Mouse (Mus musculus): ENCODE measurements at regions not wholly inside any gene's neighbourhood (a gene's known extent, or its start where the extent isn't known, plus 50 kb on each side); places are given as distances from the start of the nearest gene placed in this dataset.

DNA sequence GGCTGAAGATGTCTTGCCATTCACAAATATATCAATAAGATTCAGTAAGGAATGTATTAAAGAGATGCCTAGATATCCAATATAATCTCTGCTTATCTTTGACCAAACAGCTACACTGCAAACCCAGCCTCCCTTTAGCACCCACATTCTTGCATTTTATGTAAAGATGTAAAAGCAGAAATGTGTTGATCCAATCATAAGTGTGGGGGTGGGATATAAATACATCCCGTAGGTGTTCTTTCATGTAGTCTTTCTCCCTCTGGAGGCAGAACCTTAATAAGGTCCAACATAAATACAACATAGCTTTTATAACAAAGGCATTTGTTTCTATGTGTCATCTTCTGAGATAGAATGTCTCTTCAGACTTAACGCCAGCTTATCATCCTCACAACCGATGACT is 637.1 kb upstream of the Flrt2 start:
- no peak for DNase-seq (ENCODE audit: low spot score)

DNA sequence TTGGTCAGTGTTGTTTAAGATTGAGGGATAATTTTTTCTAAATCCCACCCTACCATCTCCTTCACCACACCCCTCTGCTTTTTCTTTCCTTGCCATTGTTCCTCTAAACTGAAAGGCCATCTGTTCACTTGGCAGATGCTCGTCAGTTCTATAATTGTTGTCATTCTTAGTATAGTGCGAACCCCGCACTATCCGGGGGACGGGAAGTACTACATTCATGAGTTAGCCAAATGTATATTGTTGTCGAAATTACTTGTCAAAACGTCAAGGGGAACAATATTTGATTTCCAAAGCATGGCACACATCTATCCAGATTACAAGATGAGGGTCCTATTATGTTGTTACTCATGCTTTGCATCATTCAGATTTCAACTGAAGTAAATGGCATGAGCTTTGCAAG is 635.1 kb upstream of the Flrt2 start:
- no peak for DNase-seq (ENCODE audit: low spot score)

DNA sequence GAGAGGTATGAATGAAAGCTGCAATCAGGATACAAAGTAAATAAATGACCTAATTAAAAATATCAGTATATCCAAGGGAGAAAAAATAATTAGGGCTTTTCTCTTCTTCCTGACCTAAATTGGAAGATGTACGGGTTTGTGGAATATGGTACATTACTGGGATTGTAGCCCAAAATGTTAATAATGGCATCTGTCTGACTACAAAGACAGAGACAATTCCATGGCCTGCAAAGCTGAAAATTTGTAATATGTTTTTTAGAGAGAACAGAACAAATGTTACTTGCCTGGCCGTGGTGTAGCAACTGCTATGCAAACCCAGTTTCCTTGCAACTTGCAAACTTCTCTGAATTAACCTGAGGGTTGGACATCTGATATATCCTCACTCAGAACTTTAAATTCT is 632.6 kb upstream of the Flrt2 start:
- no peak for DNase-seq (ENCODE audit: low spot score)

DNA sequence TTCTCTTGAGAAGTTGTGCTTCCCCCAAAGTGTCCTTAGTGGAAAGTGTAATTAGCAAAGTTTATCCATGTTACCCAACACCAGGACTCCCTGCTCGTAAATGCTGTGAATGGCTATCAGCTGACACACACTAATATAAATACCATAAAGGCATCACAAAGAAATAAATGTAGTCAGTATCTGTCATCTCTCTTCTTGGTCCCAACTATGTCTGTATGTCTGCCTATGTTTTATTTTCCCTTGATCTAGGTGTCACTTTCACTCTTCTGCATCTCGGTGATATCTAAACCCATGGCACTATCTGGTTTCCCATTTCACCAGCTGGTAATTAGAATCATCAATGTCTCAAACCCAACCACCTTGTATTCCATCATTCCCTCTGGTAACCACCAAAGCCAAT is 619.7 kb upstream of the Flrt2 start:
- DNase-seq (ENCODE audit: low spot score) = no peak

DNA sequence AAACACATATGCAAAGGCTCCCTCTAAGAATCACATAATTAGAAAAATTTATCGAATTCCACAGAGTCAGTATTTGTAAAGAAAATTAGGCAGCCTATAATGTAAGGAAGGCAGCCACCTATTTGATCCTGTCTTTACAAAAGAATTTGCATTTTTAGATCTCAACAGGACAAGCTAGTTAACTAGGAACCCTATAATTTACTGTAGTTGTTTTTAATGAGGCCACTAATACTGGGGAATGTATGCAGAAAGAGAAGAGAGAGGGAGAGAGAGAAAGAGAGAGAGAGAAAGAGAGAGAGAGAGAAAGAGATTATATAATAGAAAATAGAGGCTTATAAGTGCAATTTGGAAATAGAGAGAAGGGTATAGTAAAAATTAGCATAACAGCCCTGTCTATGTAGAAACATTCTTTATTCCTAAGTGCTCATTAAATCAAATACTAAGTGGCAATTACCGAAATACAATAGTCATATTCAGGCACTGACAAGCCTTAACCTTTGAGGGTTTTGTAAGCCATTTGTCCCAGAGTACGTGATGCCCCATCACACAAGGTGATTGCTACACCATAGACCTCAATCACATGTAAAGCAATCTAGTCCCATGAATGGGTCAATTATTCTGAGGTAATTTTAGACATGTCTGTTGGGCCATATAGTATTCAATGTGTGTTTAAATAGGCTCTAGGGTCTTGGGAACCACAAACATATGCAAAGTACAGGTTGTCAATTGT is 572.6 kb upstream of the Flrt2 start:
- DNase-seq (ENCODE audit: low spot score) = no peak

DNA sequence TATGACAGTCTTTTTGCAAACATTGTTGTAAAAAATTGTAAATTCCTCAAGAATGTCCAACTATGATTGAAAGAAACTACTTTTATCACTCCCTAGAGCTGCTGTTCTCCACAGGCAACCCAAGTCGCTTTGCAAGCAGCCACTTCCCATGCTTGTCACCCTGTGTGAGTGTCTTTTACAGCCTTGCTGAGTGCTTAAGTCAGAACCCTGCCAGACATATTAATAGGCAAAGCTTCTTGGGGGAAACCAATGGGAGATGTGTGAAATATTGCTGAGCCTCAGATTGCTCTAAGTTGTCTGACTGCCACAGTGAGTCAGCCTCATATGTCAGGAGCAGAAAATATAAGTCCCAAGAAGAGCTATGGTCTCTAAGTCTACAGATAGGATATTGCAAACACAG is 559.2 kb upstream of the Flrt2 start:
- DNase-seq (ENCODE audit: low spot score) = no peak

DNA sequence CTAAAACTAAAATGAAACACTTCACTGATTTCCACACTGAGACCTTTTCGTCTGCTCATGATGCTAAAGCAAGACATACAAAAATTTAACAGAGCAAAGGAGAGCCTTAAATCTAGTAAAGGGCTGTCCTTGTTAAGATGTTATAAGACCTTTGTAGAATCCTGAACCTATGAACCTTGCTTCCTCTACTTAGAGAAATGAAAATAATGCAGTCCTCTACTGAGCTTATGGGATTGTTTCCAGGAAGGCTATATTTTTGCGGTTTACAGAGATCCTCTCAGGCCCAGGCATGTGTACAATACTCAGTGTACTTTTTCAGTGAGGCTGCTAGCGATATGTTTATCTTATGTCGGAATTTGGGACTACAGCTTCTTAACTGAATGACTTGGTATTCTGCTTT is 558.5 kb upstream of the Flrt2 start:
- no peak for DNase-seq (ENCODE audit: low spot score)

DNA sequence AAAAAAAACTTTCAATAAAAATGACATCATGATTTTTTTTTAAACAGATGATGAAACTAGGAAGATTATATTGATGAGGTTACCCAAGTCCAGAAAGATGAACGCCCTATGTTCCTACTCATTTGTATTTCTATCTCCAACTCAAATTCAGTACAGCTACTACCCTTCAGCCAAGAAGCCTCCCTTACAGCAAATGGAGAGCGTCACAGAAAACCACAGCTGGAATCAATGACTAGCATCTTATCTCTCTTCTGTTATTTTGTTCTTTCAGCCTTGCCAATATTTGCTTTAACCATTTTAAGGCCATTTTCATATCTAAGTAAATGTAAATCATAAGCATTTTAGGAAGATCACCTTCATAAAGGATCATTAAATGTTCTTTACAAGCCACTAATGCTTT is 553.9 kb upstream of the Flrt2 start:
- no peak for DNase-seq (ENCODE audit: low spot score)

DNA sequence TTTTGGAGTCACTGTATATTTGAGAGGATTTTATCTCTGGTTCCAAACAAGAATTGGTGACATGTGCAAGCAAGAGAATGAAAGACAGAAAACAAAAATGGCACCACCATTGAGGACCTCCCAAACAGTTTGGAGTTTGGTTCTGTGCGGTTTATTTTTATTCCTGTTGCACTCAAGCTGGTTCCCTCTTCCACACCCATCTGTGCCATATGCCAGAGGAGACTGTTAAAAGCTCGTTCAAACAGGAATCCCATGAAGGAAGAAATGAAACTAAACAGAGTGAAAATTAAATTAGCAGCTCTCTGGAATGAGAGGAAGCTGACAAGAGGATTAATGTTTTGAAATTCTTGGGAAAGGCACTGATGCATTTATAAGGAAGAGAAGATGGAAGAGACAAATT is 521.0 kb upstream of the Flrt2 start:
- DNase-seq (ENCODE audit: low spot score) = no peak

DNA sequence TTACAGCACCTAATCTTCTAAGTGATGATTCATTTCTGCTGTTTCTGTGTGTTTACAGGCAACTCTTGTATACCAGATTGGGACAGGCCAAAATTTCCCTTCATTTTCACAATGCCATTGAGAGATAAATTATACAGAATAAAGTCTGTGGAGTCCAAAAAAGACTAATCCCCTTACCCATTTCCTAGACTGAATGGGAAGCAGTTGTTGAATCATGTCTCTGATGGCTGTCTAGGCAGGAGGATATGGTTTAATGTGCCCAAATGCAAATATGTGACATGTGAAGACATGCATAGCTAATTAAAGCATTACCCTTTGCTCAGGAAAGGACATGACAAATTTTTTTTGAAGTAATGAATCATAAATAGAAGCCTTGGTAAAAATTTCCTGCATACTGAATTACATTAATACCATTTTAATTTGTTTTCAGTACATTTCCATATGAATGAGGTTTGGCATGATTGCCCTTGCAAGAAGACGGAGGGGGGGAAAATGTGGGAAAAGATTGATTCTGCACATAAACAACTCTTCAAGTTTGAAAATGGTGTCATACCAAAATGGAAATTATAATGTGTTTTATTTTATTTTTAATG is 518.1 kb upstream of the Flrt2 start:
- no peak for DNase-seq (ENCODE audit: low spot score)

DNA sequence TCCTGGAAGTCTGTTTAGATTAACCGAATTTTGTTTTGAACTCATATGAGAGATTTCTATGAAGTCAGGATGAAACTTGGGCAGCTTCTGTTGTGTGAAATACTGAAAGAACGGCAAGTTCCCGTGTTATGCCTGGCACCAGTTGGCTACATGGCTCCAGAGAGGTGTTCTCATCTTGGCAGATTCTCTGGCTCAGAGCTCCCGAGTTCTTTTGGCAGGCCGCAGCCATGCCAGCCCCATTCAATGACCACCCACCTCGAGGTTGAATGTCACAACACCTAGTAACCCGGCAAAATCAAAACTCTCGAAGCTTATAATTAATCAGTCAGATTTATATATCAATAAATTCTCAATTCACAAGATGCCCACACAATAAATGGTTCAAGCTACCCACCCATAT is 489.5 kb upstream of the Flrt2 start:
- no peak for DNase-seq (ENCODE audit: low spot score)

DNA sequence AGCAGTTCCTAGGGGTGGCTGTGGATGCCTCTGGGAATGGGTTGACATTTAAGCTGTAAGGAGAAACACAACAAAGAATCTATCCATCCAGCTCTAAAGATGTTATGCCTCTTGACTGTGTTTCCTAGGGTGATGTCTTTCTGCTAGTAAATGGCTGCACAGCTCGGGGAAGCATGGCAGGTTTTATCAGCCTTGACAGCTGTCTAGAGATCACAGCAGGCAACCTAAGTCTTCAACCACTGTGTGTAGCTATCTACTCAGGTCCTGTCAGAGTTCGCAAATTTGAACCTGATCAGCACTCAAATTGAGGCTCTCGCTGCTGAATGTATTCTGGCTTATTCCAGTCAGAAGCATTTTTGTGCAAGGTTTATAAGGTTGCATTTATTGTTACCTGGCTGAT is 486.9 kb upstream of the Flrt2 start:
- no peak for DNase-seq (ENCODE audit: low spot score)

DNA sequence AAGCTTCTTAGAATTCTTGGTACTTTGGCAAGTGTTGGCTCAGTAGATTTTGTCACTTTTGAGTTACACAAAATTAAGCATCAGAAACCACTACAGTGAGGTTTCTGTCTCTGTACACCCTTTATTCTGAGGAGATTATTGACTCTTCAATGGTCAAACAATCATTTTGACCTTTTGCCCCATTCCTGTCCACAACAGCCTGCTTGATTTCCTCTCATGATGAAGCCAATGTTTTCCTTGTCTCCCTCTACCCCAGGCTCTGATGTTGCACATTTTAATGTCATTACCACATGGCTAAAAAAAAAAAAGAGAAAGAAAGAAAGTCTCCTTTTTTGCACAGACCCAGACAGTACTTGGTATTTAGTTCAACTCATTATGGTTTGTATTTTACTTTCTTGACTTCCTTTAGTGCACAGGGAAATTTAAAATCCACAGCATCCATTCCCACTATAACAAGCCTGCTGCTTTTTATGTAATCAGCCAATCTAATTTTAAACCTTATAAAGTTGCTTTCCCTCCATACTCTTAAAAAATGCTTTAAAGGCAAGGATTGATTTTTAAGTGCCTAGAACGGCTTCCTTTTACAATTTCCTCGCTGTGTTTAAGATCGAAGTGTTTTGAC is 452.8 kb upstream of the Flrt2 start:
- DNase-seq (ENCODE audit: low spot score) = no peak

DNA sequence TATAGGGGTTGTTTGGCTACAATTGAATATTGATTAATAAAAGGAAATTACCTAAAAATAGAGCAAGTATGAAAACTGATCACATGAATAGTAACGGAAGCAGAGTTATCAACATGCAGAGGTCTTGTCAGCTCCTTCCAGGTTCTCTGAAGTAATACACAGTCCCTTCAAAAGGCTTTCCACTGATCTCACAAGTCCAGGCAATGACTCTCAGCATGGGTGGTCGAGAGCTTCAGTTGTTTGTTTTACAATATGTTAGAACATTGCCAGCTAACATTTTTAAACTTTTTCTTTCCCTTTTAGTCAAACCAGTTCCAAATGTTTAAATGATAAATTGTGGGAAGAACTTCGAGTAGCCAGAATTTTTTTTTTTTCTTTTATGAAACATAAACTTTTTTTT is 424.8 kb upstream of the Flrt2 start:
- DNase-seq (ENCODE audit: low spot score) = no peak

DNA sequence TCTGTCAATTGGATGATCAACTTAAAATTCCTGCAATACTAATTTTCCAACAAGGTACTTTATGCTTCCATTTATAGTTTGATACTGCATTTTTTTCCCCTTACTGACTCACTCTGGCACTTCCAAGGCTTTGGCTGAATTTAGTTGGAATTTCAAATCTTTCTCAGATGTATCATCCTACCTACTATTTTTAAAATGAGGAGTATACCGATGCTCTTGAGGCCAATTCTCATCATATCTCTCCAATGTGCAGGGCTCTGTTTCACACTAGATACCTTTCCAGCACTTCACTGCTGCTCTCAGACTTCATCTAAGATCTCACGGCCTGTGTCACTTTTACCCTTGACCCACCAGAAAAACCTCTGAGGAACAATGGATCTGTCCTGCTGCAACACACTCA is 386.6 kb upstream of the Flrt2 start:
- no peak for DNase-seq (ENCODE audit: low spot score)

DNA sequence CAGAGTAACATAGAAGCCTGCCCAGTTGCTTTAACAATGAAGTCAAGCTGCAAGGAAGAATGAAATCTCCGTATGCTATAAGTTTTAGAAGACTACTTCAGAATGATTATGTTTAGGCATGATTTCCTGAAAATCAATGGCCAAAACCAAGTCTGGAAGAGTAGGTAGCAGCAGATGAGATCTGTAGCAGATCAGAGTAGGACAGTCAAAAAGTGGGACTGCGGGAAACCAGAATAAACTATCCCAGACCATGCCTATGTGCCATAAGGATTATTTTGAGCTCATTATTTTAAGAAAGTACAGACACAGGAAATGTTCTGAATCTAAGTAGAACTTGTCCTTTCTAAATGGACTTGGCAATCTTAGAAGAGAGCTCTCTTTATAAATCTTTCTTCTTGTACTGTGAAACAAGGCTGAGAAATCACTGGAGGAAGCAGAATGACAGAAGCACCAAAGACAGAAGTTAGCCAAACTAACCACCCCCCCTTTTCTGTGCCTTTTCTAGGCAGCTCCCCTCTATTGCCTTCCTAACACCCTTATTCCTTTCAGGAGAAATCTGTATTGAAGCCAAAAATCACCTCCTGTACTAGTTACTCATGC is 376.8 kb upstream of the Flrt2 start:
- no peak for DNase-seq (ENCODE audit: low spot score)

DNA sequence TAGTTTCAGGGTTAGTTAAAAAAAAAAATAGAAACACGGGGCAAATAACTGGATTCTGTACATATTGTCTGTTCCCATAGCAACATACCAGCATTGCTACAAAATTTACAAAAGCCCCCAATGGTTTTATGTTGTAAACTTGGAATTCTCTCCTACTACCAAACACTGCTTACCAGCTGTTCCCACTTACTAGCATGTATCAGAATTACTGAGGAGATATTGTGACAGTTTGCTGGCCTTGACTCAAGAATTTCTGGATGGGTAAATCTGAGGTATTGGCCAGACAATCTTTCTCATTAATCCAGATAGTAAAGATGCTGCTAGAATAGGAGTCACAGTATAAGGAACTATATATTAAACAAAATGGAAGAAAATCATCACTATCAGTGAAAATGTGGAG is 375.2 kb upstream of the Flrt2 start:
- DNase-seq (ENCODE audit: low spot score) = no peak

DNA sequence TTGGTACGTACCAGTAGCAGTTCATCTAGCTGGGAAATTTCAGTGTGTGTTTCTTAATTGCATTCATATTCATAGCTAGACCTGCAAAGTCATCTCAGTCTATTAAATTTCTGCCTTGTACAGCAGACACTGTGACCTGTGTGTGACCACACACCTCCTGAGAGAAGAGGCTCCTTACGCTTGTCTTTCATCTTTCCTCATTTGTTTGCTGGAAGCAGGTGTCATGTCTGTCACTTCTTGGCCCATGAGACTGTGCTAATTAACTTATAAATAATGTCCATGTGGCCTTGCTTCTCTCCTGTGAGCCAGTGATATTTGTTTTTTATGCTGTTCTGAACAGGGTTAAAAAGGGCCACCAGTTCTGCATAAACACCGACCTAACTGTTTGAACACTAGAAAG is 370.3 kb upstream of the Flrt2 start:
- DNase-seq (ENCODE audit: low spot score) = no peak

DNA sequence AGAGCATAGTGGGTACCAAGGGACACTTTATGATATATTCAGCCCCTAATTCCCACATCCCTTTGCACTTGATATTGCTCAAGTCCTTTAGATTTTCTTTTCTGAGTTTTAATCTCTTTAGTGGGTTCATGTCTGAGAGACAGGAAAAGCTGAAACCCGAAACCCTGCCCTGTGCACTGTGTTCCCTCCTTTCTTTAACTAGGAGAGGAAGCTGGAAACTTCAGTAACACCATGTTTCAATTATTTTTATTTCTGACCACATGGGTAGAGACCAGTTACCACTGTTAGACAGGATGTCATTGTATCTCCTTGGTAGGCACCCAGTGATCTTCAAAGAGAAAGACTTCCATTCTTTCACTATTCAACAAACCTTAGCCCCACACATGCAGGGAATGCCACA is 362.4 kb upstream of the Flrt2 start:
- DNase-seq (ENCODE audit: low spot score) = no peak

DNA sequence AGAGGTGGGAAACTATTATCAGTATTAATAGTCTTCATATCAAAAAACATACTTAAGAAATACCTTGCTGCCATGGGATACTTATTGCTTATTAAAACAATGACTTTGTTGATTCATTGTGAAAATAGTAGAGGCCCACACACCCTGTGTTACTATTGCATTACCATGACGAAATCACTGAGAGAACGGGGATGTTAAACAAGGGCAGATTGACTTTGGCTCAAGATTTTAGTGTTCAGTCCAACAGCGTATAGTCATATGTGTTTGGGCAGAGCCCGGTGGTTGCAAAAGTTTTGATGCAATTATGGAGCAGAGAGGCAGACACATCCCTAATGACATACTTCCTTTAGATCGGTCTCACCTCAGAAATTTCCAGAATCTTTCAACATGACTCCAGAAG is 344.2 kb upstream of the Flrt2 start:
- DNase-seq (ENCODE audit: low spot score) = no peak

DNA sequence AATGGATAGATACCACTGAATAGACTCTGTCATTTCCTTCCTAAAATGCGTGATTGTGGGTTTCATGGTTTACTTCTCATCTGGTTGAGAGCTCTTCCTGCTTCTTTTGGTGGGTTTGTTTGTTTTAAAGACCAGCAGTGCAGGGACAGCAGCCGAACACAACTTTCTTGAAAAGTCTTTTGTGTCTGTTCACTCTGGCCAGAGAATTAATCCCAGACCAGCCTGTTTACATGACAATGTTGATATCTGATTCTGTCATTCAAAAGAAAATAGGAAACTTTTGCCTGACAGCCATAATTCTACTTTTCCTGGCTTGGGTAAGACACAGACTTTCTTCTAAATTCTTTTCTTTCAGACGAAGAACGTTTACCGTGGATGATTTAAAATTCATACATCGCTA is 336.9 kb upstream of the Flrt2 start:
- no peak for DNase-seq (ENCODE audit: low spot score)

DNA sequence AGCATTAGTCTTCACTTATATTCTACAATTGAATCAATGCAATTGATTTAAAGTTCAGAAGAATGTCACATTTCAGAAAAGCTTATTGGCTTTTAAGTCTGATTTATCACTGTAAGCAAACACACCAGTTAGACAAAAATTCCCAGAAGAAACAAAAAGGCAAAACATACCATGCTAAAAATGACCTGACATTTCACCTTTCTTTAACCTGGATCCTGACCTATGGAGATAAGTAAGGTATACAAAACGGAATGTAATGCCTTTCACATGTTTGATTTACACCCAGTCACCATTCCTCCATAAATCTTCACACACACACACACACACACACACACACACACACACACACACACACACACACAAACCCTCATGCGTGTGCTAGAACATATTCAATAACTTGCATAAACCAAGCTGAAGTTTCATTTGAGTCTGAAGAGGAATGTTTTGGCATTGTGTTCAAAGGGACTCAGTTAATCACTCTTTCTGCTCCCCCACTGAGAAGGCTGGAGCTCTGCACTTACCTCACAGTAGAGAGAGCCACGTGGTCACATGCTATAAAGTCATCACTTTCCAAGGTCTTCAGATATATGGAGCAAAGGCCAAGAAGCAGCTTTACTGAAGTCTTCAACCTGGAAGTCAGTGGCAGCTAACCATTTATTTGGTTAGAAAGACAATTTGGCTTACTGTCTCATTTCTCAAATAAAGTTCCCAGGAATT is 307.6 kb upstream of the Flrt2 start:
- DNase-seq (ENCODE audit: low spot score) = no peak

DNA sequence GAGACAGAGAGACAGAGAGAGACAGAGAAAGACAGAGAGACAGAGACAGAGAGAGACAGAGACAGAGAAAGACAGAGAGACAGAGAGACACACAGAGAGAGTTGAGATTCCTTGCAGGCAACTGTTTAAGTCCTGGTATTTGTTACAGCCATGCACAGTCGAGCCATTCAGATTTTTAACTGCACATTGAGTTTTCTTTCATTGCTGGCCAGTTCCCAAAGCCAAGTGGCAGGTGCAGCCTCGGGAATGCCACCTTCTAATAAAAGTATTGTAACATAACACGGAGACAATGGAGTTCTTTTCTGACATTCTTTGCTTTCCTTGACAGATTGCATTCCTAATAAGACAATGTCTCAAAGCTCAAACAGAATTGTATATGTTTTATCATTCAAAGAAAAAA is 306.3 kb upstream of the Flrt2 start:
- DNase-seq (ENCODE audit: low spot score) = no peak
